Mouse (Mus musculus) forebrain, embryonic 14.5 days (tissue): ENCODE data around the gene Thumpd2. TPM values are rescaled to one million over a fixed set of nuclear protein-coding genes. Genes with fewer than 3 reads are reported as not detected.

Experiments
- ATAC-seq: fragments of 200-750 bp; cut with Nextera tagmentation; 2 replicates; pipeline ENCODE4 v1.8.0; 2017; ENCODE audit warnings: mild to moderate bottlenecking, moderate library complexity
- DNase-seq: peaks from one replicate; pipeline ENCODE4 v3.0.0-alpha.2; 2015; ENCODE audit warnings: low spot score
- H3K27ac ChIP-seq: fragments of 300-500 bp; sonication (generic); 2 replicates; pipeline ENCODE4 v1.5.1; 2014; ENCODE audit warnings: low read depth, mild to moderate bottlenecking, control low read depth, low read length, moderate library complexity
- H3K27me3 ChIP-seq: fragments of 300-500 bp; sonication (generic); replicated peaks from 2 replicates; pipeline ENCODE4 v1.6.1; 2014; ENCODE audit warnings: low read length, control low read depth, mixed read lengths; ENCODE audit not compliant: control insufficient read depth, insufficient read depth
- H3K36me3 ChIP-seq: fragments of 300-500 bp; sonication (generic); 2 replicates; pipeline ENCODE4 v1.6.1; 2014; ENCODE audit warnings: low read length, control low read depth; ENCODE audit not compliant: control insufficient read depth, insufficient read depth
- H3K4me1 ChIP-seq: fragments of 300-500 bp; sonication (generic); 2 replicates; pipeline ENCODE4 v1.6.1; 2014; ENCODE audit warnings: antibody characterized with exemption, low read length, control low read depth; ENCODE audit not compliant: control insufficient read depth, insufficient read depth
- H3K4me2 ChIP-seq: fragments of 300-500 bp; sonication (generic); 2 replicates; pipeline ENCODE4 v1.6.1; 2014; ENCODE audit warnings: mild to moderate bottlenecking, control low read depth, low read length
- H3K4me3 ChIP-seq: fragments of 300-500 bp; sonication (generic); 2 replicates; pipeline ENCODE4 v1.5.1; 2014; ENCODE audit warnings: low read depth, low read length, control low read depth
- H3K9ac ChIP-seq: fragments of 300-500 bp; sonication (generic); 2 replicates; pipeline ENCODE4 v1.6.1; 2014; ENCODE audit warnings: mild to moderate bottlenecking, low read length, control low read depth, moderate library complexity
- H3K9me3 ChIP-seq: fragments of 300-500 bp; sonication (generic); replicated peaks from 2 replicates; pipeline ENCODE4 v1.6.1; 2016; ENCODE audit warnings: low read length, control low read depth, mixed read lengths; ENCODE audit not compliant: control insufficient read depth
- WGBS: fragments of 180-500 bp; shearing (Covaris S2); extraction: QIAGEN DNeasy Blood & Tissue Kit; methylation state at CpG from one replicate; pipeline ENCODE4 v1.1.7; 2014; 5-methylcytosine and 5-hydroxymethylcytosine counted together
- polyA plus RNA-seq: library from polyadenylated mRNA; unstranded; fragments of >200 nt; fragmentation: Nextera tagmentation; extraction: Ambion mirVana; gene quantifications from 2 replicates; pipeline ENCODE4 v1.2.1, GENCODE M21; 2014

The Thumpd2 gene
- polyA plus RNA-seq, 1 experiment from 2014 or later, result 10.3 TPM

DNA sequence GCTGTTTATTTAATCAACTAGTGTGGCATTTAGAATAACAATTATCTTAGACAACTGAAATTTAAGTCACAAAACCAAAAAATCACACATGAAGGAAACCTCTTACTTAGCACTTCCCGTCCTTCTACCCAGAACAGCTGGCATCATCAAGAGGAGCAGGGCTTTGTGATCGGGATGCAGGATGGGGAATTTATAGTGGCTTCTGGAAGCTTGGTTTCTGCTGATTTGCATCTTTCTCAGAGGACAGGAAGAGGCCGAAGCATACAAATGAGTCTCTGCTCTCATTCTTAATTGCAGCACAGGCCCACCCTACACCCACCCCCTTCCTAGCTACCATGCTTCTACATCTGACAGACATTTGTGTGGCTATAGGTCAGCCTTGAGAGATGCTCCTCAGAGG, 20.5 kb downstream of the Thumpd2 start:
- Histone ChIP-seq H3K27me3 (no peaks in the 10 kb centered on the region), H3K36me3 (peaks cover 25% of the 10 kb centered on the region), H3K9ac (no peak overlapping the region), H3K9me3 (no peaks in the 10 kb centered on the region), H3K4me3 (no peak overlapping the region), H3K4me2 (no peak overlapping the region), H3K4me1 (no peaks in the 10 kb centered on the region), H3K27ac (no peak overlapping the region)
- WGBS, result 70% methylated on average over 3 of the region's 3 CpGs
- DNase-seq (peak; percentile 25), ATAC-seq (peak; percentile 40; the same call in 1 of the 2 replicates)

DNA sequence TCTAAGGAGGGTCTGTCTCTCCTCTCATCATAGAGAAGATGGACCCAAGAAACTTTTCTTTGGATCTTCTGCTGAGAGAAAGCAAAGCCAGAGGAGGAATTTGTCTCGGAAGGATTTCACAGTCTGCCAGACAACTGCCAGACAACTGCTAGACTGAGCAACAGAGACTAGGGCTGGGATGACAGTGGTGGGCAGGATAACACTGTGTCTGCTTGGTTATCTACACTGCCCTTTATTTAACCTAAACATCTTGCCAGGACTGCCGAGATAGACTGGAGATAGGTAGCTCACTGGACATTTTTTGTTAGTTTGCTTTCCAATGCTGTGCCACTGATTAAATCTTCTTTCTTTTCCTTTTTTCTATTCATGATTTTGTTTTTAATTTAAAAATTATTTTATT, 23.2 kb downstream of the Thumpd2 start:
- Histone ChIP-seq H3K27ac (no peak overlapping the region), H3K27me3 (no peaks in the 10 kb centered on the region), H3K36me3 (peaks cover 35% of the 10 kb centered on the region), H3K9me3 (no peaks in the 10 kb centered on the region), H3K9ac (no peak overlapping the region), H3K4me2 (no peak overlapping the region), H3K4me3 (no peak overlapping the region), H3K4me1 (no peaks in the 10 kb centered on the region)
- 91% methylated on average over 2 of the region's 2 CpGs for WGBS
- DNase-seq (no peak), ATAC-seq (no peak)

DNA sequence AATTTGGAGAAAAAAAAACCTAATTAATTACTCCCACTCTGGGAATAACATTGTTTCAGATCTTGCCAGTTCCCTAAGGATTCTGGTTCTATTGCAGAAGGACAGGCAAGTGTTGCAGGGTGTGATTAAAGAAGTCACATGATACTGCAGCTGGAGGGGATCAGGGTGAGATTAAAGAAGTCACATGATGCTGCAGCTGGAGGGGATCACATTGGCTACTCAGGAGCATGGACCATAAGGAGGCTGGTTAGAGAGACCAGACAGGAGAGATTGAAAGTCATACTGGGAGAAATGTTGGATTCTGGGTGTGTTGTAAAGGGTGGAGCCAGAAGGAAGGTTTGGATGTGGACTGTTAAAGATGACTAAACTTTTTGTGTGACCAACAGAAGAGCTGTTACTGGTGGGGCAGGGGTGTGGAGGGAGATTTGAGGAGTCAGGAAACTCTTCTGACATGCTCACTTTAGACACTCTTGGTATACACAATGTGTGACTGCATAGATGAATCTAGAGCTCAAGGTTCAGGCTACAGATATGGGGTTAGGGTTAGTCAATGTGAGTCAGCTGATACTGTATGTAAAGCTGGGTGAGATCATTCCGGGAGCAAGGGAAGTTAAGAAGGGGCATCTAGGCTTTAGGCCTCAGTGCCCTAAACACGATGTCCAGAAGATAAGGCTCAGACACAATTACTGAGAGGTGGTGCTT, 26.0 kb downstream of the Thumpd2 start:
- H3K4me1 ChIP-seq, result no peaks in the 10 kb centered on the region
- no peak for DNase-seq
- WGBS, result 93% methylated on average over 2 of the region's 2 CpGs
- no peaks in the 10 kb centered on the region for H3K27me3 ChIP-seq
- no peak overlapping the region for H3K4me2 ChIP-seq
- H3K4me3 ChIP-seq, result no peak overlapping the region
- no peak overlapping the region for H3K9ac ChIP-seq
- ATAC-seq, result no peak
- peaks cover 41% of the 10 kb centered on the region for H3K36me3 ChIP-seq
- no peaks in the 10 kb centered on the region for H3K9me3 ChIP-seq
- no peak overlapping the region for H3K27ac ChIP-seq

DNA sequence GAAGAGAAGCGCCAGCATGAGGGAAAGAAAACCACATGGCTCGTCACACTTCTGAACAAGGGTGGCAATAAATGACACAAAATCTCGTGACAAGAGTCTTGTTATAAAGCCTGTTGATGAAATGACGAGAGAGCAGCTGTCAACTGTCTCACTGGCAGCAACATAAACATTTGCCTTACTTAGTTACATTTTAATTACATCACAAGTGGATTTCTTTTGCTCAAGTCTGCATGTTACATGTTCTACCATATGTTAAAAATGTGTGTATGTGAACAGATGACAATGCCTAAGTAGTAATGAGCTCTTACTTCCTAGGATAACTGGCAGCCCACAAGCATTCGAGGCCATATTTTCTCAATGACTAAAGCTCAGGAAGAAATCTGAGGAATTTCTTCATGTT, 29.5 kb downstream of the Thumpd2 start:
- no peaks in the 10 kb centered on the region for H3K27me3 ChIP-seq
- no peak overlapping the region for H3K9ac ChIP-seq
- peaks cover 28% of the 10 kb centered on the region for H3K36me3 ChIP-seq
- no peaks in the 10 kb centered on the region for H3K9me3 ChIP-seq
- no peak overlapping the region for H3K4me3 ChIP-seq
- peak; percentile 74 for ATAC-seq
- WGBS, result 63% methylated on average over 5 of the region's 5 CpGs
- no peak overlapping the region for H3K27ac ChIP-seq
- H3K4me2 ChIP-seq, result no peak overlapping the region
- H3K4me1 ChIP-seq, result no peaks in the 10 kb centered on the region
- peak; percentile 70 for DNase-seq

DNA sequence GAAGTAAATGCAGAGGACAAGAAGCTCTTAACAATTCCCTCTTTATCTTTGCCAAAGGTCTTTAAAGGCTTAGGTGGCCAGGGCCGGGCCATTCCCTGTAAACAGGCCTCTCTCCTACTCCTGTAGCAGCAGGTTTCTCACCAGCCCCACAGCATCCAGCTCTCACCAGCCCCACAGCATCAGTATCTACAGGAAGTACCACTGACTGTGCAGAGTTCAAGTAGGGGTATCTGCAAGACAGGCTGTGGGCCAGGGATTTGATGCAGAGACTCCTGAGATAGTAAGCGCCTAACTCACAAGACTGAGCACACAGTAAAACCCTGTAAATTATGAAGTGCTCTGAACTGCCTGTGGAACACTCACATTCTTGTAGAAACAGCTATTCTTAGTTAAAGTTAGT, 31.9 kb downstream of the Thumpd2 start:
- Histone ChIP-seq H3K9me3 (no peaks in the 10 kb centered on the region), H3K4me1 (no peaks in the 10 kb centered on the region), H3K27ac (no peak overlapping the region), H3K27me3 (no peaks in the 10 kb centered on the region), H3K36me3 (peaks cover 21% of the 10 kb centered on the region), H3K4me2 (no peak overlapping the region), H3K4me3 (no peak overlapping the region), H3K9ac (no peak overlapping the region)
- DNase-seq (no peak), ATAC-seq (no peak)
- WGBS, result 82% methylated on average over 2 of the region's 2 CpGs

DNA sequence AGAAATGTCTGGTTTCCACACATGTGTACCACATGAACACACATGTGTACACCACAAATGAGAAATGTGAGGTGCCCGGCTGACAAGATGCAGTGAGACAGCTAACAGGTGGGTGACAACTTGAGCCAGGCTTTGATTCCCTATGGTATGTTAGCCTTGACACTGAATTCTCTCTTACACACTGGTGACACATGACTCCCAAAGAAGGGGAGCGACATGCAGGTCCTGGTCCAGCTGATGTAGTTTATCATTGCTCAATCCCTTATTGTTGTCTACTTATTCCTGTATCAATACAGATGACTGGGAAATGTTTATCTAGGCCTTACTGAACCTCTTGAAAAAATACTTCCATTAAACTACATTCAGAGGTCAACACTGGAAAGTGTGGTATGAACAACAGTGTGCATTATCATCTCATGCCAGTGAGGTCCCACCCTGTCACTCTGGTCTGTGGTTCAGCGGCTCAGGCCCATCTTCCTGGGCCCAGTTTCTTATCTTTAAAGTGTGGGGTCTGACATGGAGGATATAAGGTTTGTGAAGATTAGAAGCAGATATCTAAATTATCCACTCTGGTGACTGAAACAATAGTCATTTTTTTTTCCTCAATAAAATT, 32.9 kb downstream of the Thumpd2 start:
- Histone ChIP-seq H3K27me3 (no peaks in the 10 kb centered on the region), H3K36me3 (peaks cover 20% of the 10 kb centered on the region), H3K4me1 (no peaks in the 10 kb centered on the region), H3K9ac (no peak overlapping the region), H3K27ac (no peak overlapping the region), H3K4me3 (no peak overlapping the region), H3K4me2 (no peak overlapping the region), H3K9me3 (no peaks in the 10 kb centered on the region)
- DNase-seq, result no peak
- 95% methylated on average over 3 of the region's 3 CpGs for WGBS
- ATAC-seq, result no peak

DNA sequence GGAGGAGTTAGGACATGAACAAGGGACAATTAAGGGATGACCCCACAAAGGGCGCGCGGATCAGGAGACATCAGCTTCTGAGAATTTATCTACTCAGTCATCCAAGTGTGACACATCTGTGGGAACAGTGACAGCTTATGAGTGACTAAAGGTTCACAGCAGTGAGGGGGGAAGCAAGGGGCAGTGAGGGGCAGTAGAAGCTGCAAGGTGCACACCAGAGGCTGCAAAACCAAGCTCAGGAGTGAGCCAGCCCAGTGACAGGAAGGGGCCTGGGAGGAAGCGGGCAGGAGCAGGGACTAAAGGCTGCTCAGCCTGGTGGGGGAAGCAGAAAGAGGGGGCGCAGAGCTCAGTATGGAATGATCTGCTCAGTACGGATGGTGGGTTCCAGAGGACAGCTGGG, 37.6 kb downstream of the Thumpd2 start:
- no peak overlapping the region for H3K4me2 ChIP-seq
- ATAC-seq (no peak), DNase-seq (no peak)
- H3K9me3 ChIP-seq, result no peaks in the 10 kb centered on the region
- H3K4me1 ChIP-seq, result no peaks in the 10 kb centered on the region
- H3K36me3 ChIP-seq, result peaks cover 23% of the 10 kb centered on the region; the same call in 1 of the 2 replicates
- WGBS, result 93% methylated on average over 6 of the region's 6 CpGs
- no peak overlapping the region for H3K9ac ChIP-seq
- H3K27ac ChIP-seq, result no peak overlapping the region
- no peaks in the 10 kb centered on the region for H3K27me3 ChIP-seq
- no peak overlapping the region for H3K4me3 ChIP-seq

DNA sequence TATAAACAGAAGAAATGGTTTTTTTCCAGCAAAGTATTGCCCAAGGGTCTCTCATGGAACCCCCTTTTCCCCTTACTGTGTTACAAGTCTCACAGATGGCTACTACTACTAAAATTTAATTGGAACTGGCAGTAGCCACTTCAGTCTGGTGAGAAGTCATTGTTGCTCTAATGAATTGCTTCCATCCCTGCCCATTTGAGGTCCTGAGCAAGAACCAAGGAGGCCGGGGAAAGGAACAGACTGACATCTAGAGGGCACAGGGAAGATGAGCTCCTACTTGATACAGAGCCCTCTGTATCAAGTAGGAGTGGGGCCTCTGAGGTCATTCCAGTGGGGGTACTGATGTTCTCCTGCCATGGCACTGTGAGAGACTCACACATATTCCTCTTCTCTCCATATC, 47.8 kb downstream of the Thumpd2 start:
- no peaks in the 10 kb centered on the region for H3K9me3 ChIP-seq
- no peaks in the 10 kb centered on the region for H3K4me1 ChIP-seq
- DNase-seq (peak; percentile 60), ATAC-seq (peak; percentile 51; the same call in 1 of the 2 replicates)
- no peak overlapping the region for H3K4me2 ChIP-seq
- no peak overlapping the region for H3K27ac ChIP-seq
- WGBS, result 46% methylated on average over 1 of the region's 1 CpGs
- no peak overlapping the region for H3K9ac ChIP-seq
- H3K27me3 ChIP-seq, result no peaks in the 10 kb centered on the region
- no peaks in the 10 kb centered on the region for H3K36me3 ChIP-seq
- no peak overlapping the region for H3K4me3 ChIP-seq

DNA sequence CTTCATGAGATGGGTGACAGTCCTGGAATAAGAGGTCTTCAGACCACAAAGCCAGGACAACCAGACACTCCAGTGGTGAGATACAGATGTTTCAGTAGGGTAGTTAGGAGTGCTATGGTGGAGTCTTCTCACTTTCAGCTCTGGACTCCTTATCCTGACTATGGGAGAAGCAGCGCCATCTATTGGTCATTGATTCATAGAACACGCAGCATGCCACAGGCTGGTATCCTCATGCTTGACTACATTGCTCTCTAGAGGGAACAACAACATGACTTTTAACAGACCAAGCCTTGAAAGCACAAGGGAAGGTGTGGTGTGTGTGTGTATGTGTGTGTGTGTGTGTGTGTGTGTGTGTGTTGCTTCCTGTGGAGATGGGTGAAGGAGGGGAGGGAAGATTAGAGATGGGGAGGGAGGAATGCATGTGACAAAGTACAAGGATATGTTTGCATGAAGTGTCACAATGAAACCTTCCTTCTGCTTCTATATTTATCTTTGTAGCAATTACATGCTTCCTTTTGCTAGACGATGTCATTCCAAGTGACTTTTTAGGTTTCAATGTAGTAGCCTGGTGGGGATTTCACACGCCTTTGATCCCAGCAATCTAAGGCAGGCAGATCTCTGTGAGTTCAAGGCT, 49.0 kb downstream of the Thumpd2 start:
- ATAC-seq, result peak; percentile 63
- no peaks in the 10 kb centered on the region for H3K27me3 ChIP-seq

More for the DNA sequence above, 49.0 kb downstream of the Thumpd2 start:
- Histone ChIP-seq H3K36me3 (no peaks in the 10 kb centered on the region), H3K4me2 (no peak overlapping the region), H3K4me3 (no peak overlapping the region), H3K9me3 (no peaks in the 10 kb centered on the region), H3K4me1 (no peaks in the 10 kb centered on the region), H3K27ac (no peak overlapping the region), H3K9ac (no peak overlapping the region)
- DNase-seq, result peak; percentile 82
- WGBS, result 48% methylated on average over 4 of the region's 4 CpGs
